Mouse (Mus musculus): Measurements from ENCODE around the gene Timm29. TPM values are rescaled to one million over a fixed set of nuclear protein-coding genes. Genes with fewer than 3 reads are reported as not detected.

Gene Timm29
- polyA plus RNA-seq, 1 experiment from 2014 or later: 57.9 TPM

- H3K4me2 ChIP-seq: no peak overlapping the region
- H3K36me3 ChIP-seq (ENCODE audit: control insufficient read depth, insufficient read depth, low read length): peaks cover 31% of the 10 kb centered on the region
- H3K9me3 ChIP-seq (ENCODE audit: control insufficient read depth, low read length): no peaks in the 10 kb centered on the region
- no peak overlapping the region for H3K27ac ChIP-seq (ENCODE audit: low read depth, low read length)
- ATAC-seq (ENCODE audit: low FRiP score) (no peak), DNase-seq (ENCODE audit: low spot score, missing footprints) (peak; percentile 65)
- 92% methylated on average over 8 of the region's 8 CpGs for WGBS
- no peak overlapping the region for H3K9ac ChIP-seq (ENCODE audit: low read length)
- H3K4me1 ChIP-seq (ENCODE audit: control insufficient read depth, insufficient read depth, low read length): no peaks in the 10 kb centered on the region
- no peaks in the 10 kb centered on the region for H3K27me3 ChIP-seq (ENCODE audit: control insufficient read depth, insufficient read depth, low read length)
- H3K4me3 ChIP-seq (ENCODE audit: low read depth, low read length): no peak overlapping the region
These were observed 18.3 kb upstream of the Timm29 start for GRCm38 (mm10) chr9:21574012-21574801.

GRCm38 (mm10) chr9:21575253-21575652 is 17.3 kb upstream of the Timm29 start:
- H3K27me3 ChIP-seq (ENCODE audit: control insufficient read depth, insufficient read depth, low read length): no peaks in the 10 kb centered on the region
- ATAC-seq (ENCODE audit: low FRiP score) (no peak), DNase-seq (ENCODE audit: low spot score, missing footprints) (peak; percentile 72)
- no peaks in the 10 kb centered on the region for H3K9me3 ChIP-seq (ENCODE audit: control insufficient read depth, low read length)
- H3K4me2 ChIP-seq: no peak overlapping the region
- H3K4me1 ChIP-seq (ENCODE audit: control insufficient read depth, insufficient read depth, low read length): no peaks in the 10 kb centered on the region
- no peak overlapping the region for H3K4me3 ChIP-seq (ENCODE audit: low read depth, low read length)
- H3K27ac ChIP-seq (ENCODE audit: low read depth, low read length): no peak overlapping the region
- H3K9ac ChIP-seq (ENCODE audit: low read length): no peak overlapping the region
- WGBS: 97% methylated on average over 10 of the region's 10 CpGs
- H3K36me3 ChIP-seq (ENCODE audit: control insufficient read depth, insufficient read depth, low read length): peaks cover 24% of the 10 kb centered on the region

- Histone ChIP-seq H3K27me3 (ENCODE audit: control insufficient read depth, insufficient read depth, low read length) (no peaks in the 10 kb centered on the region), H3K36me3 (ENCODE audit: control insufficient read depth, insufficient read depth, low read length) (peaks cover 26% of the 10 kb centered on the region), H3K9ac (ENCODE audit: low read length) (no peak overlapping the region), H3K4me2 (no peak overlapping the region), H3K4me1 (ENCODE audit: control insufficient read depth, insufficient read depth, low read length) (no peaks in the 10 kb centered on the region), H3K9me3 (ENCODE audit: control insufficient read depth, low read length) (no peaks in the 10 kb centered on the region), H3K4me3 (ENCODE audit: low read depth, low read length) (no peak overlapping the region), H3K27ac (ENCODE audit: low read depth, low read length) (no peak overlapping the region)
- peak; percentile 49 for DNase-seq (ENCODE audit: low spot score, missing footprints)
- no peak for ATAC-seq (ENCODE audit: low FRiP score)
- WGBS: 100% methylated on average over 1 of the region's 1 CpGs
These were observed 16.2 kb upstream of the Timm29 start for GRCm38 (mm10) chr9:21576286-21576685.

GRCm38 (mm10) chr9:21578226-21578625 is 14.3 kb upstream of the Timm29 start:
- Histone ChIP-seq H3K4me1 (ENCODE audit: control insufficient read depth, insufficient read depth, low read length) (no peaks in the 10 kb centered on the region), H3K36me3 (ENCODE audit: control insufficient read depth, insufficient read depth, low read length) (peaks cover 27% of the 10 kb centered on the region), H3K4me2 (no peak overlapping the region), H3K27me3 (ENCODE audit: control insufficient read depth, insufficient read depth, low read length) (no peaks in the 10 kb centered on the region), H3K9ac (ENCODE audit: low read length) (no peak overlapping the region), H3K27ac (ENCODE audit: low read depth, low read length) (no peak overlapping the region), H3K4me3 (ENCODE audit: low read depth, low read length) (no peak overlapping the region), H3K9me3 (ENCODE audit: control insufficient read depth, low read length) (no peaks in the 10 kb centered on the region)
- 57% methylated on average over 3 of the region's 3 CpGs for WGBS
- DNase-seq (ENCODE audit: low spot score, missing footprints) (peak; percentile 62), ATAC-seq (ENCODE audit: low FRiP score) (no peak)

- H3K36me3 ChIP-seq (ENCODE audit: control insufficient read depth, insufficient read depth, low read length): peaks cover 52% of the 10 kb centered on the region
- WGBS: 89% methylated on average over 1 of the region's 1 CpGs
- no peak for ATAC-seq (ENCODE audit: low FRiP score)
These were observed 7.1 kb upstream of the Timm29 start for GRCm38 (mm10) chr9:21585401-21585800.

GRCm38 (mm10) chr9:21587678-21588349 is 4.7 kb upstream of the Timm29 start:
- H3K27me3 ChIP-seq (ENCODE audit: control insufficient read depth, insufficient read depth, low read length): no peaks in the 10 kb centered on the region
- H3K9ac ChIP-seq (ENCODE audit: low read length): no peak overlapping the region
- no peak overlapping the region for H3K27ac ChIP-seq (ENCODE audit: low read depth, low read length)
- WGBS: 93% methylated on average over 23 of the region's 23 CpGs
- no peak overlapping the region for H3K4me3 ChIP-seq (ENCODE audit: low read depth, low read length)
- ATAC-seq (ENCODE audit: low FRiP score): no peak
- H3K4me1 ChIP-seq (ENCODE audit: control insufficient read depth, insufficient read depth, low read length): peaks cover 4% of the 10 kb centered on the region
- DNase-seq (ENCODE audit: low spot score, missing footprints): no peak
- no peak overlapping the region for H3K4me2 ChIP-seq
- no peaks in the 10 kb centered on the region for H3K9me3 ChIP-seq (ENCODE audit: control insufficient read depth, low read length)
- peaks cover 47% of the 10 kb centered on the region for H3K36me3 ChIP-seq (ENCODE audit: control insufficient read depth, insufficient read depth, low read length)

More at GRCm38 (mm10) chr9:21585401-21585800, 7.1 kb upstream of the Timm29 start:
- Histone ChIP-seq H3K4me1 (ENCODE audit: control insufficient read depth, insufficient read depth, low read length) (no peaks in the 10 kb centered on the region), H3K27ac (ENCODE audit: low read depth, low read length) (no peak overlapping the region), H3K9me3 (ENCODE audit: control insufficient read depth, low read length) (no peaks in the 10 kb centered on the region), H3K9ac (ENCODE audit: low read length) (no peak overlapping the region), H3K4me3 (ENCODE audit: low read depth, low read length) (no peak overlapping the region), H3K4me2 (no peak overlapping the region), H3K27me3 (ENCODE audit: control insufficient read depth, insufficient read depth, low read length) (no peaks in the 10 kb centered on the region)
- peak; percentile 64 for DNase-seq (ENCODE audit: low spot score, missing footprints)

- 88% methylated on average over 8 of the region's 8 CpGs for WGBS
- no peak overlapping the region for H3K9ac ChIP-seq (ENCODE audit: low read length)
- H3K4me1 ChIP-seq (ENCODE audit: control insufficient read depth, insufficient read depth, low read length): peaks cover 4% of the 10 kb centered on the region
- peaks cover 42% of the 10 kb centered on the region for H3K36me3 ChIP-seq (ENCODE audit: control insufficient read depth, insufficient read depth, low read length)
- no peak for ATAC-seq (ENCODE audit: low FRiP score)
- no peaks in the 10 kb centered on the region for H3K27me3 ChIP-seq (ENCODE audit: control insufficient read depth, insufficient read depth, low read length)
- no peak overlapping the region for H3K4me2 ChIP-seq
- no peaks in the 10 kb centered on the region for H3K9me3 ChIP-seq (ENCODE audit: control insufficient read depth, low read length)
- no peak overlapping the region for H3K4me3 ChIP-seq (ENCODE audit: low read depth, low read length)
- no peak for DNase-seq (ENCODE audit: low spot score, missing footprints)
- H3K27ac ChIP-seq (ENCODE audit: low read depth, low read length): no peak overlapping the region
These were observed 4.2 kb upstream of the Timm29 start for GRCm38 (mm10) chr9:21588350-21588749.

GRCm38 (mm10) chr9:21589538-21589937 is 3.0 kb upstream of the Timm29 start:
- no peak overlapping the region for H3K27ac ChIP-seq (ENCODE audit: low read depth, low read length)
- 93% methylated on average over 5 of the region's 5 CpGs for WGBS
- peaks cover 34% of the 10 kb centered on the region for H3K36me3 ChIP-seq (ENCODE audit: control insufficient read depth, insufficient read depth, low read length)
- H3K4me2 ChIP-seq: no peak overlapping the region
- peaks cover 12% of the 10 kb centered on the region for H3K4me1 ChIP-seq (ENCODE audit: control insufficient read depth, insufficient read depth, low read length)
- DNase-seq (ENCODE audit: low spot score, missing footprints): no peak
- H3K9me3 ChIP-seq (ENCODE audit: control insufficient read depth, low read length): no peaks in the 10 kb centered on the region
- ATAC-seq (ENCODE audit: low FRiP score): no peak
- no peak overlapping the region for H3K9ac ChIP-seq (ENCODE audit: low read length)
- no peaks in the 10 kb centered on the region for H3K27me3 ChIP-seq (ENCODE audit: control insufficient read depth, insufficient read depth, low read length)
- H3K4me3 ChIP-seq (ENCODE audit: low read depth, low read length): no peak overlapping the region

GRCm38 (mm10) chr9:21591127-21591830 is 1.2 kb upstream of the Timm29 start:
- DNase-seq (ENCODE audit: low spot score, missing footprints) (no peak), ATAC-seq (ENCODE audit: low FRiP score) (no peak)
- Histone ChIP-seq H3K9ac (ENCODE audit: low read length) (no peak overlapping the region), H3K27me3 (ENCODE audit: control insufficient read depth, insufficient read depth, low read length) (no peaks in the 10 kb centered on the region), H3K4me3 (ENCODE audit: low read depth, low read length) (no peak overlapping the region), H3K9me3 (ENCODE audit: control insufficient read depth, low read length) (no peaks in the 10 kb centered on the region), H3K4me2 (no peak overlapping the region), H3K27ac (ENCODE audit: low read depth, low read length) (no peak overlapping the region), H3K36me3 (ENCODE audit: control insufficient read depth, insufficient read depth, low read length) (peaks cover 23% of the 10 kb centered on the region), H3K4me1 (ENCODE audit: control insufficient read depth, insufficient read depth, low read length) (peaks cover 12% of the 10 kb centered on the region)
- 86% methylated on average over 6 of the region's 6 CpGs for WGBS

All from midbrain, embryonic 11.5 days (tissue).